Mouse (Mus musculus) left cerebral cortex, adult 8-10 months (tissue): ENCODE results near the gene Ttc26. TPM values are rescaled to one million over a fixed set of nuclear protein-coding genes. Genes with fewer than 3 reads are reported as not detected.
"Not testable (repeated sequence)": the region's sequence is repeated elsewhere in the genome, so short reads cannot be mapped to it uniquely, and the experiment has no call there.

ENCODE experiments used
- DNase-seq, 2 experiments: peaks; one replicate each; pipeline ENCODE4 v3.0.0; 2022; ENCODE audit warnings: low spot score in 2 of 2
- total RNA-seq, 4 experiments: library from RNA; stranded (reverse); gene quantifications; 2 replicates each; pipeline ENCODE4 v1.2.4; 2022

Gene Ttc26
- total RNA-seq, 4 experiments from 2014 or later, result 8.1 to 11.8 (median 8.9) TPM

DNA sequence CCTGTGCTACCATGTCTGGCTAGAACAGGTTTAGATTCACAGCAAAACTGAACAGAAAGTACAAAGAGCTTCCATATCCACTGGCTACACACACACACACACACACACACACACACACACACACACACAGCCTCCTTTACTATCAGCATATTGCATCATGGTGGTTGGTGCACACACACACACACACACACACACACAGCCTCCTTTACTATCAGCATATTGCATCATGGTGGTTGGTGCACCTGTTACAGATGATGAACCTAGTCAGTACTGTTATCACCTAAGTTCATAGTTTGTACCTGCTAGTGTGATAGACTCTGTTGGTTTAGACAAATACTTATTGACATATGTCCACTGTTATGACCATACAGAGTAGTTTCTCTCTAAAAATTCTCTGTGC is 75.2 kb downstream of the Ttc26 start:
- DNase-seq, result not testable (repeated sequence)

DNA sequence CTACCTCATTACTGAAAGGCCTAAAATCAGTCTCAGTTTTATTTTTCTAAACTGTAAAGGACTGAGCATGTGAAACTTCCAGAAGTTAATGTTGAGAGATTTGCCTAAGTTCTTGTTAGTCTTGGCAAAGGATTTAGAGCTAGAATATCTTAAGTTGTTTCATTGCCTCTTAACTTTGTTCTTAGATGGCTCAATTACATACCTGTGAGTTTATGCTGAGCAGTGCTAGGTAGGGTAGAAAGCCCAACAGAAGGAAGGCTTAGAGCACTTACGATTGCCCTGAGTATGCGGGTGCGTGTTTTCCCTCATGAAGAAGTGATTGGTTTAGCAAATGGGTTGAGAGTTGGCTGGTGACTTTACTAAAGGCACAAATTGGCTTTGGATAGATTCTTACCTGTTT is 76.8 kb downstream of the Ttc26 start:
- DNase-seq, result no peak

DNA sequence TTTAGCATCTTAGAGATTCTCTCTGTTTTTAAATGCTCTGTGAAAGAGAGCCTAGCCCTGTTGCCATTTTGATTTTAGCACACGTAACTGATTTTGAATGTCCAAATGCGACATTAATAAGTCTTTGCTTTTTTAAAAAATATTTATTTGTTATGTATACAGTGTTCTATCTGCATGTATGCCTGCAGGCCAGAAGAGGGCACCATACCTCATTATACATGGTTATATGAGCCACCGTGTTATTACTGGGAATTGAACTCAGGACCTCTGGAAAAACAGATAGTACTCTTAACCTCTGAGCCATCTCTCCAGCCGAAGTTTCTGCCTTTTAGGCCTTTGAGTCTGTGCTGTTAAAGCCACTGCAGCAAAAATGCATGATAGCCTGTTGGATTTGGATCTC is 88.3 kb downstream of the Ttc26 start:
- no peak for DNase-seq

Other genes with a start within 250 kb of the Ttc26 start
- 10 to 100 TPM; 29.1 to 36.6 (median 33.5) TPM for gene D630045J12Rik, start 127.5 kb upstream of the Ttc26 start, total RNA-seq
- gene Zc3hav1l, start 82.2 kb upstream of the Ttc26 start, total RNA-seq, result 1 to 10 TPM; 3.1 to 3.5 (median 3.4) TPM
- gene Zc3hav1, start 26.9 kb upstream of the Ttc26 start, total RNA-seq, result 1 to 10 TPM; 4.0 to 7.2 (median 5.6) TPM
- 10 to 100 TPM; 52.8 to 66.8 (median 59.6) TPM for gene Ubn2, start 52.5 kb downstream of the Ttc26 start, total RNA-seq
- gene Fmc1, start 152.0 kb downstream of the Ttc26 start, total RNA-seq, result 10 to 100 TPM; 45.1 to 62.4 (median 52.2) TPM
- gene Luc7l2, start 169.9 kb downstream of the Ttc26 start, total RNA-seq, result 100 to 1,000 TPM; 175 to 178 (median 176) TPM